In genomic region chr11:47566156-47566555, GRCm38 (mm10) we compare ENCODE assay signal across 24 mouse cellular contexts.
DNase-seq lines count a peak whose midpoint lies in the region; ATAC-seq and TF ChIP-seq lines count a peak whose summit lies in the region.
"Had no signal": no experiment of that assay in that cellular context is flagged by ENCODE, and none has a peak within 500 bp of the region (broad histone marks: within the 10 kb centered on the region; RNA-seq: fewer than 3 reads in every experiment).

No protein-coding gene starts in this region.

- 69% methylated on average over 3 of the region's 3 CpGs for WGBS in hindbrain, postnatal 0 days

- H3K4me1 ChIP-seq in hindbrain, postnatal 0 days (ENCODE audit: insufficient read depth, low read length): no peaks in the 10 kb centered on the region
- H3K4me1 ChIP-seq: forebrain, embryonic 12.5 days; heart, embryonic 12.5 days; hindbrain, embryonic 13.5 days; limb, embryonic 10.5 days; liver, embryonic 15.5 days; lung, embryonic 15.5 days had no signal

- no peak overlapping the region for H3K27ac ChIP-seq in hindbrain, postnatal 0 days
- H3K27ac ChIP-seq: forebrain, embryonic 12.5 days; hindbrain, embryonic 13.5 days; limb, embryonic 10.5 days; liver, embryonic 15.5 days; lung, embryonic 15.5 days; stomach, postnatal 0 days had no signal

- TF ChIP-seq CTCF in hindbrain, postnatal 0 days (IDR thresholded peaks at IDR 0.05; ENCODE audit: low read depth): no peak

- peak; percentile 2 to 42 for DNase-seq in frontal cortex, adult 2 months (ENCODE audit: extremely low spot score in 1 of 2, low spot score in 1 of 2)
- no peak for DNase-seq in frontal cortex, postnatal 14 days (ENCODE audit: low spot score in 2 of 2)
- DNase-seq in right cerebral cortex, adult 18-20 months: peak; percentile 20
- DNase-seq in right cerebral cortex, postnatal 4 days: no peak
- DNase-seq in brain, embryonic 18.5 days (ENCODE audit: low read depth, low spot score): peak; percentile 2
- peak; percentile 36 for DNase-seq in telencephalon, adult 2 months (ENCODE audit: low read depth, low spot score)
- no peak for DNase-seq in hindbrain, postnatal 0 days (ENCODE audit: low spot score)
- DNase-seq: cerebellum, postnatal 10 days; gastrocnemius, postnatal 25 days; heart, adult 18-20 months; heart, postnatal 14 days; kidney, adult 18-20 months; kidney, postnatal 4 days; liver; lung, postnatal 36 days; midbrain, embryonic 14.5 days had no signal

- no peak overlapping the region for H3K9ac ChIP-seq in hindbrain, postnatal 0 days (replicated peaks; ENCODE audit: low read length)
- H3K9ac ChIP-seq: forebrain, embryonic 12.5 days; heart, embryonic 12.5 days; hindbrain, embryonic 13.5 days; liver, embryonic 15.5 days; lung, embryonic 15.5 days had no signal

- H3K9me3 ChIP-seq in hindbrain, postnatal 0 days (ENCODE audit: low read length): no peaks in the 10 kb centered on the region
- H3K9me3 ChIP-seq: forebrain, embryonic 12.5 days; heart, embryonic 12.5 days; hindbrain, embryonic 13.5 days; limb, embryonic 10.5 days; liver, embryonic 15.5 days; lung, embryonic 15.5 days had no signal

- no peaks in the 10 kb centered on the region for H3K27me3 ChIP-seq in hindbrain, postnatal 0 days (ENCODE audit: insufficient read depth, low read length)
- H3K27me3 ChIP-seq: forebrain, embryonic 12.5 days; heart, embryonic 12.5 days; hindbrain, embryonic 13.5 days; liver, embryonic 15.5 days; lung, embryonic 15.5 days had no signal

- ATAC-seq in hindbrain, postnatal 0 days: no peak
- ATAC-seq: inflammation-experienced regulatory T-cells, adult 6 months had no signal

- no peaks in the 10 kb centered on the region for H3K36me3 ChIP-seq in hindbrain, postnatal 0 days (ENCODE audit: insufficient read depth, low read length)
- H3K36me3 ChIP-seq: forebrain, embryonic 12.5 days; heart, embryonic 12.5 days; hindbrain, embryonic 13.5 days; limb, embryonic 10.5 days; liver, embryonic 15.5 days; lung, embryonic 15.5 days had no signal

- no peak overlapping the region for H3K4me3 ChIP-seq in hindbrain, postnatal 0 days (ENCODE audit: low read length)
- H3K4me3 ChIP-seq: forebrain, embryonic 12.5 days; heart, embryonic 12.5 days; hindbrain, embryonic 13.5 days; limb, embryonic 10.5 days; liver, embryonic 15.5 days; lung, embryonic 15.5 days had no signal

- H3K4me2 ChIP-seq in hindbrain, postnatal 0 days (ENCODE audit: low read depth, low read length): no peak overlapping the region
- H3K4me2 ChIP-seq: forebrain, embryonic 12.5 days; heart, embryonic 12.5 days; hindbrain, embryonic 13.5 days; liver, embryonic 15.5 days; lung, embryonic 15.5 days had no signal

Comparison
In these comparisons a context has a peak if more than half of its experiments do, and no peak if none do; other contexts are left out.
1. DNase-seq: peak in frontal cortex, adult 2 months (2 of 2), right cerebral cortex, adult 18-20 months (single experiment), brain, embryonic 18.5 days (single experiment) and telencephalon, adult 2 months (single experiment); none in frontal cortex, postnatal 14 days (0 of 2), right cerebral cortex, postnatal 4 days (single experiment) and hindbrain, postnatal 0 days (single experiment).